9 mouse cellular contexts compared by ENCODE assay signal in the genomic region with DNA sequence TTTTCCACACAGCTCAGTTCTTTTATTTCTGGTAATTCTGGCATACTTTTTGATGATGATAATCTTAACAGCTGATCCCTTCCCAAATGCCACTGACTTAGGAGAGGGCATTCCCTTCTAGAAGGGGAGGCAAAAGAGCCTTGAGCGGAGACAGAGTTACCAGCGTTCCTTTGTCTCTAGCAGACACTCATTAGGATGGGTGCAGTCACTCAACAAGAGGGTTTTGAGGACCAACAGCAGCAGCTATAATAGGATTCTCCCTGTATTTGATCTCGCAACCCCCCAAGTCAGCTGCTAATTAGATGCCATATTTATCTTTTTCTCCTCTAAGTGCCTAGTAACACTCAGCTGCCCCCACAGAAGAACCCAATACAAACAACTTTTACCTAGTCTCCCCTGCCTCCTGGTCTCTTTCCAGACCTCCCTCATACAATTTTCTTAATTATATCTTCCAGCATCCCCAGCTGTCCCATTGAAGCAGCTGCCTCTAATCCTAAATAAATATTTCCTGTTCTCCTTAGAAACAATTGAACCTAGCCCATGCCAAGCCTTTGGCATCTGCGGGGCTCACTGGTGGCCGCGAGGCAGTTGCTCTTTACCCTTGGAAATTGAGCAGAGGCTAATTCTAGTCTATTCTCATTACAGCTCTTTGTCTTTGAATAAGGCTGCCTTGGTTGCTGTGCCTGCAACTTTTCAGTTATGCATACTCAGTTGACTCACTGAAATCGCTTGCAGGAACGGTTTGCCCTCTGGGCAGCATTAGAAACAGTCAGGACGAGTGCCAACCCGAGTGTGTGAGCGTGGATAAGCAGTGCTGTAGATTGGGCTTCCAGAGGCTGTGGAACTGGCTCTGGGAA.
A peak's percentile ranks its signal among the peaks of the same experiment; 100 is the strongest.
DNase-seq lines count a peak whose midpoint lies in the region; ATAC-seq lines count a peak whose summit lies in the region.
"Had no signal": no experiment of that assay in that cellular context is flagged by ENCODE, and none has a peak within 500 bp of the region (broad histone marks: within the 10 kb centered on the region; RNA-seq: fewer than 3 reads in every experiment).

No protein-coding gene starts in this region.

- H3K9ac ChIP-seq in midbrain, embryonic 13.5 days (replicated peaks), result no peak overlapping the region

- no peaks in the 10 kb centered on the region for H3K9me3 ChIP-seq in forebrain, embryonic 10.5 days
- H3K9me3 ChIP-seq in midbrain, embryonic 13.5 days, result no peaks in the 10 kb centered on the region

- peak; percentile 9 for DNase-seq in adrenal gland, postnatal 10 days
- DNase-seq in adrenal gland, adult 18-20 months (ENCODE audit: low spot score in 2 of 2), result no peak
- peak; percentile 5 to 11 for DNase-seq in left cerebral cortex, postnatal 14 days (ENCODE audit: low spot score in 2 of 2)
- DNase-seq in left cerebral cortex, adult 11 months (ENCODE audit: low spot score), result no peak
- DNase-seq in forebrain, embryonic 10.5 days (ENCODE audit: extremely low spot score, low spot score), result no peak
- DNase-seq in thymus, adult 18-20 months, result no peak
- no peak for DNase-seq in gastrocnemius, postnatal 36 days
- DNase-seq: spleen, adult 18-20 months had no signal

- H3K27me3 ChIP-seq in forebrain, embryonic 10.5 days (ENCODE audit: poor library complexity, severe bottlenecking), result no peaks in the 10 kb centered on the region
- no peaks in the 10 kb centered on the region for H3K27me3 ChIP-seq in midbrain, embryonic 13.5 days

- WGBS in forebrain, embryonic 10.5 days, result 48% methylated on average over 11 of the region's 11 CpGs
- 41% methylated on average over 11 of the region's 11 CpGs for WGBS in midbrain, embryonic 13.5 days

- H3K4me1 ChIP-seq in forebrain, embryonic 10.5 days, result peaks cover 10% of the 10 kb centered on the region
- peaks cover 10% of the 10 kb centered on the region for H3K4me1 ChIP-seq in midbrain, embryonic 13.5 days (replicated peaks)

- H3K27ac ChIP-seq in forebrain, embryonic 10.5 days, result peak overlapping the region; percentile 25; the same call in 1 of the 2 replicates
- 0 out of 2 replicates have a peak overlapping the region, but pooled peaks have one; percentile 32 for H3K27ac ChIP-seq in midbrain, embryonic 13.5 days

- intact Hi-C loops in left cerebral cortex, postnatal 14 days (cut with DNase I), result no loop called here
- intact Hi-C loops in gastrocnemius, postnatal 36 days (cut with DNase I), result no loop called here

- ATAC-seq in midbrain, embryonic 13.5 days, result peak; percentile 82

- H3K4me3 ChIP-seq in forebrain, embryonic 10.5 days, result no peak overlapping the region
- no peak overlapping the region for H3K4me3 ChIP-seq in midbrain, embryonic 13.5 days (replicated peaks)

- H3K36me3 ChIP-seq in forebrain, embryonic 10.5 days (replicated peaks), result no peaks in the 10 kb centered on the region
- H3K36me3 ChIP-seq in midbrain, embryonic 13.5 days, result no peaks in the 10 kb centered on the region

- no peak overlapping the region for H3K4me2 ChIP-seq in midbrain, embryonic 13.5 days (replicated peaks)

Comparison
In these comparisons a context has a peak if more than half of its experiments do, and no peak if none do; other contexts are left out.
1. DNase-seq: peak in adrenal gland, postnatal 10 days (single experiment) and left cerebral cortex, postnatal 14 days (2 of 2); none in adrenal gland, adult 18-20 months (0 of 2), left cerebral cortex, adult 11 months (single experiment), forebrain, embryonic 10.5 days (single experiment), thymus, adult 18-20 months (0 of 2) and gastrocnemius, postnatal 36 days (0 of 2).